22 mouse cellular contexts compared by ENCODE assay signal in the genomic region with DNA sequence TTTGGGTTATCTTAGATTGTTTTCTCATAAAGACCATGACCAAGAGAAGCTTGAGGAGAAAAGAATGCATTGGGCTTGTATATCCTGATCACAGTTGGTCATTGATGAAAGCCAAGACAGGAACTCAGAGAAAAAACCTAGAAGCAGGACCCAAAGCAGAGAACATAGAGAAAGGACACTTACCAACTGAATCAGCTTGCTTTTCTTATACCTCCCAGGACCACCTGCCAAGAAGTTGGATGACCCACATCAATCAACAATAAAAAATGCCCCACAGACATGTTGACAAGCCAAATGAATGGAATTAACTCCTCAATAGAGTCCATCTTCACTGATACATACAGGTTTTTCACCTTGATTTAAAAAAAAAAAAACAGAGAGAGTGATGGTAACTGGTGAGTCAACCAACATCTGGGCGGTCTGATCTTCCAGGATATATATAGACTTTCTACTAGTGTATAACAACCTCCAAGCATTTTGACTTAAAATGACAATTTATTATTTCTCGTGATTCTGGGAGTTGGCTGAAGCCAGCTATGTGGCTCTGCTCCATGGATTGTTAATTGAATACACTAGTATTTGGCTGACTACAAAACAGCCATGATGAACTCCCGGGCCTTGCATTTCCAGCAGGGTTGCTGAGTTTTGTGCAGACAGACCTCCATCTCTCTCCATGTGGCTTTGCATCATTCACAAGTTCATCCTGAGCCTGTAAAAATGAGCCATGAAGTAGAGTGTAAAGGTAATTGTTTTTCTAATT. TPM values are rescaled to one million over a fixed set of nuclear protein-coding genes. Genes with fewer than 3 reads are reported as not detected.
"Had no signal": no experiment of that assay in that cellular context is flagged by ENCODE, and none has a peak within 500 bp of the region (broad histone marks: within the 10 kb centered on the region; RNA-seq: fewer than 3 reads in every experiment).

No protein-coding gene starts in this region.

- DNase-seq: kidney, adult 9 months; kidney, postnatal 14 days; layer of hippocampus, adult 9-11 months; liver, embryonic 13.5 days; lung, embryonic 14.5 days; midbrain, embryonic 14.5 days; right cerebral cortex, adult 18-20 months; right cerebral cortex, postnatal 14 days; right cerebral cortex, postnatal 4 days; thymus, postnatal 25 days had no signal

- ATAC-seq: lung, postnatal 0 days had no signal

- H3K4me1 ChIP-seq: liver, embryonic 13.5 days; megakaryocyte, embryonic 14.5 days; midbrain, embryonic 10.5 days; neural tube, embryonic 12.5 days; neural tube, embryonic 15.5 days; stomach, embryonic 15.5 days had no signal

- H3K4me3 ChIP-seq: layer of hippocampus, adult 2 months; left cerebral cortex, adult 2 months; liver, embryonic 13.5 days; megakaryocyte, embryonic 14.5 days; midbrain, embryonic 10.5 days; neural tube, embryonic 12.5 days; neural tube, embryonic 15.5 days; stomach, embryonic 15.5 days had no signal

RNA-seq across cellular contexts. Expression of a gene that starts 12.5 kb away (rescaled TPM):
- total RNA-seq: liver, adult 2 months had no signal
- polyA plus RNA-seq: kidney, embryonic 16.5 days; liver, adult 2 months; liver, embryonic 13.5 days; lung, embryonic 14.5 days; lung, postnatal 0 days; macrophage; thymus, postnatal 0 days had no signal
